Mouse (Mus musculus): ENCODE results near the gene Tbc1d20.

GRCm38 (mm10) chr2:152326157-152326556, 32.5 kb downstream of the Tbc1d20 start:
- no peak for TF ChIP-seq CTCF (IDR thresholded peaks at IDR 0.05; ENCODE audit: low read depth, low read length)
- TF ChIP-seq POLR2A (IDR thresholded peaks at IDR 0.05; ENCODE audit: extremely low read depth, insufficient read depth, low read length) = no peak
